Mouse (Mus musculus): Measurements from ENCODE around the gene Atp8a2. TPM values are rescaled to one million over a fixed set of nuclear protein-coding genes. Genes with fewer than 3 reads are reported as not detected.

The Atp8a2 gene
- total RNA-seq, 2 experiments from 2014 or later: 45.3 to 46.9 TPM

- TF ChIP-seq CTCF (conservative IDR thresholded peaks at IDR 0.05): no peak
- DNase-seq (ENCODE audit: low spot score in 2 of 2): no peak
- Histone ChIP-seq H3K27ac (no peak overlapping the region), H3K4me3 (no peak overlapping the region)
Measured at GRCm38 (mm10) chr14:59903484-59904130, 293.4 kb downstream of the Atp8a2 start.

- no peak overlapping the region for H3K4me3 ChIP-seq
- DNase-seq (ENCODE audit: low spot score in 2 of 2): peak; percentile 39 to 46
- no peak overlapping the region for H3K27ac ChIP-seq
- no peak; the same call in 1 of the 2 replicates for TF ChIP-seq CTCF (conservative IDR thresholded peaks at IDR 0.05)
Measured at GRCm38 (mm10) chr14:59893971-59894370, 303.0 kb downstream of the Atp8a2 start.

DNA sequence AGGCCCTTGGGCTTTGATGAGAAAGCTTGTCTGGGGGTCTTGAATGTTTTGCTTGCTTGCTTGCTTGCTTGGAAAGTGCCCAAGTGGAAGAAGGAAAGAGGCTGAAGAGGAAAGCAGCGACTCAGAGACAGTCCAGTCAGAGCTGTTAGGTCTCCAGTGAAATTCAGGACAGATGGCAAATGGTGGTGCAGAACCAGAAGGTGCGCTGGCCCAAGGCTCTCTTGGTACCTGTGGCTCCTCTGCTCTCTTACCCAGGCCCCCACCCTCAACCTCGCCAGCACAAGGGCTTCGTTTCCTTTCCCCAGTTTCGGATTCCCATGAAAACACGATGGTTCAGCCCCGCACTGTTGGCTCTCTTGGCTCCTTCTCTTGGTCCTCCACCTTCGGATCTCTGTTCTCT lies 304.9 kb downstream of the Atp8a2 start:
- no peak for DNase-seq (ENCODE audit: low spot score in 2 of 2)
- TF ChIP-seq CTCF (conservative IDR thresholded peaks at IDR 0.05): no peak
- no peak overlapping the region for H3K4me3 ChIP-seq
- no peak overlapping the region for H3K27ac ChIP-seq

GRCm38 (mm10) chr14:59891491-59891890 lies 305.5 kb downstream of the Atp8a2 start:
- no peak for TF ChIP-seq CTCF (conservative IDR thresholded peaks at IDR 0.05)
- H3K4me3 ChIP-seq: no peak overlapping the region
- H3K27ac ChIP-seq: no peak overlapping the region
- DNase-seq (ENCODE audit: low spot score in 2 of 2): no peak

- Histone ChIP-seq H3K4me3 (no peak overlapping the region), H3K27ac (no peak overlapping the region)
- no peak for DNase-seq (ENCODE audit: low spot score in 2 of 2)
- no peak for TF ChIP-seq CTCF (conservative IDR thresholded peaks at IDR 0.05)
Measured at GRCm38 (mm10) chr14:59890818-59891217, 306.2 kb downstream of the Atp8a2 start.

DNA sequence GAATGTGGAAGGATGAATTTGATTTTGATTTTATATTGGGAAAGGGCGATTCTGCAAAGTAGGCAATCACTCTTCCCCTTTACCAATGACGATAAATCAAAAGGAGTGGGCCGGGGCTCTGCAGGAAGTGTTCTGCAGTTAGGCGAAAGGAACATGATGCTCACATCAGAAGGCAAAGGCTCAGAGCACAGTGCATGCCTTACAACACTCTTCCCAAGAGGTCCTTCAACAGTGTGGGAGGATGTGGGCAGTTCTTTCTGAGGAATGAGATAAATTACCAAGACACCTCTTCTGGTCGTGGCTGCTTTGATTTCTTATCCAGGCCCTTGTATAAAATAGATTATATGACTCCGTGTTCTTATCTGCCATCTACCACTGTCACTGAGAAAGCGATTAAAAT lies 306.9 kb downstream of the Atp8a2 start:
- TF ChIP-seq CTCF (conservative IDR thresholded peaks at IDR 0.05): no peak
- H3K27ac ChIP-seq: no peak overlapping the region
- no peak for DNase-seq (ENCODE audit: low spot score in 2 of 2)
- no peak overlapping the region for H3K4me3 ChIP-seq

- TF ChIP-seq CTCF (conservative IDR thresholded peaks at IDR 0.05): no peak
- Histone ChIP-seq H3K4me3 (no peak overlapping the region), H3K27ac (no peak overlapping the region)
- no peak for DNase-seq (ENCODE audit: low spot score in 2 of 2)
Measured at GRCm38 (mm10) chr14:59888446-59888845, 308.5 kb downstream of the Atp8a2 start.

- Histone ChIP-seq H3K4me3 (no peak overlapping the region), H3K27ac (no peak overlapping the region)
- TF ChIP-seq CTCF (conservative IDR thresholded peaks at IDR 0.05): no peak
- no peak for DNase-seq (ENCODE audit: low spot score in 2 of 2)
Measured at GRCm38 (mm10) chr14:59888046-59888445, 308.9 kb downstream of the Atp8a2 start.

GRCm38 (mm10) chr14:59887061-59887861 lies 309.7 kb downstream of the Atp8a2 start:
- Histone ChIP-seq H3K4me3 (no peak overlapping the region), H3K27ac (no peak overlapping the region)
- TF ChIP-seq CTCF (conservative IDR thresholded peaks at IDR 0.05): no peak

GRCm38 (mm10) chr14:59883517-59884069 lies 313.4 kb downstream of the Atp8a2 start:
- no peak for DNase-seq (ENCODE audit: low spot score in 2 of 2)
- H3K27ac ChIP-seq: no peak overlapping the region
- TF ChIP-seq CTCF (conservative IDR thresholded peaks at IDR 0.05): no peak
- H3K4me3 ChIP-seq: no peak overlapping the region

More at GRCm38 (mm10) chr14:59887061-59887861, 309.7 kb downstream of the Atp8a2 start:
- DNase-seq (ENCODE audit: low spot score in 2 of 2): peak; percentile 5 to 34

DNA sequence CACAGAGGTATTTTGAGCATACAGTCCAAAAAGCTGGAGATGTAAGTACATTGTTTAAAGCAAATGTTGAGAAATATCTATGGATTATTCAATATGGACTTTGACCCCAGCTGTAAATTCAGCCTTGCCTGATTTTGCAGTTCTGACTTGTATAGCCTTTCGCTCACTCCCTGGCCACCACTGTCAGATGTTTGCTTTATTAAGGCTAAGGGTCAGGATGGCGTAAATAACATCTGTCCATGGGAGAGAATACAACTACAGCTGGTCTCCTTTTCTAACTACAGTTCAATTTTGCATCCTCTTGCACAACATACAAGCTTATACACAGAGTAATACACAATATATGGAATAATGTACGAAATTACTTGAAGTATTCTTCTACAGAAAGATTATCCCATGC lies 316.1 kb downstream of the Atp8a2 start:
- TF ChIP-seq CTCF (conservative IDR thresholded peaks at IDR 0.05): no peak
- H3K27ac ChIP-seq: no peak overlapping the region
- H3K4me3 ChIP-seq: no peak overlapping the region
- DNase-seq (ENCODE audit: low spot score in 2 of 2): no peak

DNA sequence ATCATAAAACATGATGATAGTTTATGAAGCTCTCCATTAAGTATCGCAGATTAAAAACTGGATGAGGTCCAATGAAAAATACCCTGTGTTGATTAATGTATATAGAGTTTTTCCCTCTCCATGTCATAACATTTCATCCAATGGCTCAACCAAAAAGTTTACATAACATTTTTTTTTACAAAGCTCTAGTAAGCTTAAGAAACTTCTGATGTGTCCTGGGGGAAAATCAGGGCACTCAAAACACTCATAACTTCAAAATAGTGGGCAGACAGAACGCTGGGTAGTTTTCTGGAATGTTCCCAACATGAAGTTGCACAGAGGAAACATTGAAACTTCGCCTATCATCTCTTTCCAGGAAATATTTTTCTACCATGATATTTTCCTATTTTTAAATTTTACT lies 318.7 kb downstream of the Atp8a2 start:
- TF ChIP-seq CTCF (conservative IDR thresholded peaks at IDR 0.05): no peak
- no peak overlapping the region for H3K4me3 ChIP-seq
- DNase-seq (ENCODE audit: low spot score in 2 of 2): no peak
- H3K27ac ChIP-seq: no peak overlapping the region

GRCm38 (mm10) chr14:59876525-59876924 lies 320.5 kb downstream of the Atp8a2 start:
- no peak for DNase-seq (ENCODE audit: low spot score in 2 of 2)
- peak; percentile 53 for TF ChIP-seq CTCF (conservative IDR thresholded peaks at IDR 0.05)
- no peak overlapping the region for H3K27ac ChIP-seq
- H3K4me3 ChIP-seq: no peak overlapping the region

Measured in layer of hippocampus, adult 2 months (tissue).